Mouse (Mus musculus): ENCODE data around the gene Shb. TPM values are rescaled to one million over a fixed set of nuclear protein-coding genes. Genes with fewer than 3 reads are reported as not detected.
A peak's percentile ranks its signal among the peaks of the same experiment; 100 is the strongest.

The Shb gene
- total RNA-seq, 4 experiments from 2014 or later: 13.1 to 18.1 (median 14.1) TPM

DNA sequence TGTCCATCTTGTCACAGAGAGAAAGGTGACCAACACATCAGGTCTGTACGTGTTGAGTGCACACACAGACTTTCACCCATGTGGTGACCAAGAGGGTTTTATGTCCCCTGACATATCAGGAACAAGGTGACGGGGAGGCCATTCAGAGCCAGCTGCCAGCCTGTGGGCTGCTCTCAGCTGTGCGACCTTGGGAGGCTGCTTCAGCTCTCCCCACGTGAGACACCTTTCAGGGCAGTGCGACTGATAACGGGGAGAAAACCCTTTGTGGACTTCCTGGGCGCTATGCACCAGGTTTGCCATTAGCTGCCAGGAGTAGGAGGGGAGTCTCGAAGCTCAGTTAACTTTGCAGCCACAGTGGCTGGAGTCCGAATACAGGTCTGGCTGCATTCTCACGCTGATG is 109.6 kb downstream of the Shb start:
- no peak for DNase-seq (ENCODE audit: low spot score in 2 of 2)

DNA sequence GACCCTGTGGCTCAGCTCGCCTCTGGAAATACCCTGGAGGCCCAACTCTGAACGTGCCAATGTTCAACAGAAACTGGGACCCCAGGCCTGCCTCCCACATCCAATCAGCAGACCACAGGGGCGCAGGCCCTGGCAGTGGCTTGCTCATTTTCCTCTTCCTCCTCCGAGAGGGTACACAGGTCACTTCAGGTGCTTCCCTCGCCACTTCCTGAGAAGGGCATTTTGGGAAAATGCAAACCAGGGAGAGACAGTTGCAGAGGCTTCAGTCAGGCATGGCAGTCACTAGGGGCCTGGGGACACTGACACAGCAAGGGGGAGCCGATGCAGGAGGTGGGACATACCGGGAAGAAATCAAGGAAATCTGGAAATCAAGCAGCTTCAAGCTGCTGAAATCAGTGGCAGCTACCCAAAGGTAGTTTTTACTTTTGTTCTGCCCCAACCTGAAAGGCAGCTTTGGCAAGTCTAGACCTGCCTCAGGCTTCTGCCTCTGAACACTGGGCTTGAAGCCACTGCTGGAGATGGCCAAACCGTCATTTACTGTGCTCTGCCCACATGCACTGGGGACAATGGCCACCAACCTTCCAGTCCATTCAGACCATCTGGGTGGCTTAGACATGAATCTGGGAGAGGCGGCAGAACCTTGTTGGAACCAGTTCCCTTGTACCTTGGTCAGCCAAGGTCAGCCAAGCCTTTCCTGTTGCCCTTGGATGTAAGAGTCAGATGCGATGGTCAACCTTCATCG is 110.6 kb downstream of the Shb start:
- no peak for DNase-seq (ENCODE audit: low spot score in 2 of 2)

DNA sequence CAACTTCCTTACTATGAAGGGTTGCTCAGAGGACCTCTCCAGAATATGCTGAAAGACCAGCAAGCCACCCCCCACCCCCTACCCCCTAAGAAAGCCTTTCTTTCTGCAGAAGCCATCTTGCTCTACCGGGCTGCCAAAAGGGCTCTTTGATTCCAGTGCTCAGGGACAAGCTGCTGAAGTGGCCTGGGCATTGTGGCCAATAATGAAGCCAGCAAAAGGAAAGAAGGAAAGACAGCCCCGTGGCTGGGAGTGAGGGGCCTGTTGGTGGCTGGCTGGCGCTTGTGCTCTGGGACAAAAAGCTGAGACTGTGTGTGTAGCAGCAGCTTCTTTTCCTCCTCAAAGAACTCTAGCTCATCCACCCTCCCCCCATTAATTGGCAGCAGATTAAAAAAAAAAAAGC is 111.5 kb downstream of the Shb start:
- DNase-seq (ENCODE audit: low spot score in 2 of 2): no peak

DNA sequence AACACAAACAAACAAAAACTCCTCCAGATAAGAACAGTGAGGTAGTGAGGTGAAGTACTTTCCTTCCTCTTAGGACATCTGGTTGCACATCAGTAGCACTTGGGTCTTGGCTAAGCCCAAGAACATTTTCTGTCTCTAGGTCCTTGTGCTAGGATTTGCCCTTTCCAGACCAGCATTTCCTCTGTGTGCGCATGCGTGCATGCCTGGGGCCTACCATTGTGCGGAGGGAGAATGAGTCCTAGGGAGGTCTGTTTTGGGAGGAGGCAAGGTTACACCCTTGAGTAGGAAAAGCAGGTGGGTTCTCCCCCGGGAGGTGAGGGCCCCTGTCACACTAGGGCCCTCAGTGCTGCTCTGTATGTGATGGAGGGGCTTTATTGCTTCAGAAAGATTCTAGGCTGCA is 113.2 kb downstream of the Shb start:
- no peak for DNase-seq (ENCODE audit: low spot score in 2 of 2)

DNA sequence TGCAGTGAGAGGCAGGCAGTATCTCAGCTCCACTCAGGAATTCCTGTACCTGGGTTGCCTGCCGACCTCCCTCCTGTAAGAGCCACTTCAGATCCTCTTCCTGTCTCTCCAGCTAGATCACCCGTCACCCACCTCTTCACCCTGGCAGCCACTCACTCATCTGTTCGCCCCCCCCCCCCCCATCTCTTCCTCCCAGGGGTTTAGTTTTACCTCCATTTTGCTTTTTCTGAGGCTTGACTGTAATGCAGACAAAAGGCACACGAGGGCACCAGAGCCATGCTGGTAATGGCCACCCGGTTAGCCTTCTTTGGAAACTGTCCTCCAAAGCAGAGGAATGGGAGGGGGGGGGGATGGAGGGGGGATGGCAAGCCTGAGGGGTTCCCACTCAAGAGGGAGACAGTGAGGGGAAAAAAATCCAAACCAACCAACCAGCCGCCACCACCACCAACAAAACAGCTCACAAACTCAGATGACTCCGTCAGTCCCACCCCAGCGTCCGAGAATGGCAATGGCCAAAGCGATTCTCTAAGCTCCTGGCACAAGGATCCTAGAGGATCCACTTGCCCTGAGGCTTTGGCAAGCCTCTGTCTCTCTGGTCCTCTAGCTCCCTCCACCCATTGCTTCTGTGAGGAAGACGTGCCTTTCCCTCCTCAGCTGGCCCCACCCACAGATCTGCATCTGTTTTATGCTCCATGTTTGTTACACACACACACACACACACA is 113.9 kb downstream of the Shb start:
- DNase-seq (ENCODE audit: low spot score in 2 of 2): peak in 1 of 2 experiments; percentile 38

DNA sequence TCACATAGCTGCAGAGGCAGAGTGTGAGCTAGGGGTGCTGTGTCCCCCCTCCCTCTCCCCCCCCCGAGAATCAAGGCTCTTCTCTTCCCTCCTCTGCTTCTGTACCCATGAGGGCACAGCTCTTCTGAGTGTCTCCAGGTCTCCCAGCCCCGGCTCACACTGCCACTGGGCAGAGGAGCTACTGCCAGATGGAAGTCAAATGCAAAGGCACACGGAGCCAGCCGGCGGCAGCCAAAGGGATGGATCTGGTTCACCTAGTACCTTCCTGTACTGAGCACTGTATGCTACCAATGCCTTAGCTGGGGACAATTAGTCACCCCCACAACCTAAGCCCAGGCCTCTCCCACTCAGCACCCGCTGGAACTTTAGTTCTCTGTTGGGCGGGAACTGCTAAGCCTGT is 116.0 kb downstream of the Shb start:
- no peak for DNase-seq (ENCODE audit: low spot score in 2 of 2)

DNA sequence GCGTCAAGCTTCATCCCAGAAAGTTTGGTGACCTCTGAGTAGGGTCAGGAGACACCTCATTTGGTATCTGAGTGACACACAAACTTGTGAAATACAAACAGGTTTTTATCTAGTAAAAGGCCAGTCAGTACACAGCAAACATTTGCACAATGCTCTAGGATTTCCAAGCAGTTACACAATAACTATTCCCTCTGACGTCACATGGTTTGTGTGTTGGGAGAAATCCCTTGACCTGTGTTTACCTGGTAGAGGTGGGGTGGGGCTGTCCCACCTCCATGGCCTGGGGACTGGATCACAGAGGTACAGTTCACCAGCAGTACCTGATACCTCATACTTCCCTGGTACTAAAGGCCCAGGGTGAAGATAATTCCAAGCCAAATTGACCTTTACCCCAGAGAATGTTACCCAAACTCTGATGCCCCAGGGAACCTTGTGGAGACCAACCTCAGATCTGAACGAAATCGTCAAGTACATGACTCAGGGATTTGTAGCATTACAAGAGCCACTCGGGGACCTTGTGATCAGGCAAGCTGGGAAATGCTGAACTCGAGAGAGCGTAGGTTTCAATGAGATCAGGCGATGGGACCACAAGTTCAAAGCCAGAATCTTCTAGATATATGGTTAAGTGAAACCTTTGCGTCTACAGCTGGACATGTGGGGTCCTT is 118.5 kb downstream of the Shb start:
- no peak for DNase-seq (ENCODE audit: low spot score in 2 of 2)

DNA sequence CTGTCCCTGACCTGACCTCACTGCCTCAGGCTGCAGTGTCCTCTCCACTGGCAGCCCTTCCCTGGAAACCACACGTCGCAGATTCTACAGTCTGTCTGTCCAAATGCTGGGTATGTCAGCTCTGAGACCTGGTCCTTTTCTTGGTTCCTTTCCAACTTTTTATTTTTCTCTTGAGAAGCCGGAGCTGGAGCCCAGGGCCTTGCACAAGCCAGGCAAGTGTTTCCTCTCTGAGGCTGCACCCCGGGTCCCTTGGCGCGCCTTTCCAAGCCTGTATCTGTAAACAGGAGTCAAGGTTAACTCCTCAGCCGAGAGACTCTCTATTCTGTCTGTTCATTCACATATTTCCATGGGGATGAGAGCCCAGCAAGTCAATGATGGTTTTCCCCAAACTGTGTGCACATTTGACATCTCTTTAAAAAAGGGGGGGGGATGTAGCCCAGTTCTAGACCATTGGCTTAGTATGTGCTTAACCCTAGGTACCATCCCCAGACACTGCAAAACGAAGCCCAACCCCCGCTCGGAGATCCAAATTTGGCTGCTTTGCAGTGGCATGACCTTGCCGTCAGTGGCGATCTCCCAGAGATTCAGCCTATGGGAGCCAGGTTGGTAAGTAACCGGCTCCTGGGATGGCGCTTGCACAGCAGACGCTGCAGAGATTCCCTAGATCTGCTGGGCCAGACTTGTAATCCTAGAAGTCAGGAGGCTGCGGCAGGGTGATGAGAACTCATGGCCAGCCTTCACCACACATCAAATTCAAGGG is 119.7 kb downstream of the Shb start:
- DNase-seq (ENCODE audit: low spot score in 2 of 2): no peak

DNA sequence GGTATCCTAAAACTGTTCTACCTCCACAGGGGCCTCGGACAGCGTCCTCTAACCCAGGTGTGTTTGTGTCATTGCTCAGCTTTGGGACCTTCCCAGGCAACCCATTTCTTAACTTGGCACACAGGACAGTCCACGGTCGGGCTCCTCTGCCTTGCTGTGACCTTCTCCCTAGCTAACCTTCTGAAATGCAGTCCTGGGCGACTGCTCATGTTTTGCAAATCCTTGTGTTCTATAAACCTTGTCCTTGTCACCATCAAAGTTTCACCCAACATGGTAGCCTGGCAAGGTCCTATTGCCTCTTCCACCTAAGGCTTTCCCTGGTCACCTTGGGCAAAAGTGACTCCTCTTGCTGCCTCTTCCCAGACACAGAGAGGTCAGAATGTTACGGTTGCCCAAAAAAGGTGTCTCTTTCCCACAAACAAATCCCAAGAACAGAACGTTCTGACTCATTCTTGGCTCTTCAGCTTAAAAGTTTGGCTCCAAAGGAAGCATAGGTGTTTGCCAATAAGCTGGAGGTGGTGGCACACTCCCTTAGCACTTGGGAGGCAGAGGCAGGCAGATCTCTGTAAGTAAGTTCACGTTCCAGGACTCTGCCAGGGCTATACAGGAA is 121.0 kb downstream of the Shb start:
- no peak for DNase-seq (ENCODE audit: low spot score in 2 of 2)

DNA sequence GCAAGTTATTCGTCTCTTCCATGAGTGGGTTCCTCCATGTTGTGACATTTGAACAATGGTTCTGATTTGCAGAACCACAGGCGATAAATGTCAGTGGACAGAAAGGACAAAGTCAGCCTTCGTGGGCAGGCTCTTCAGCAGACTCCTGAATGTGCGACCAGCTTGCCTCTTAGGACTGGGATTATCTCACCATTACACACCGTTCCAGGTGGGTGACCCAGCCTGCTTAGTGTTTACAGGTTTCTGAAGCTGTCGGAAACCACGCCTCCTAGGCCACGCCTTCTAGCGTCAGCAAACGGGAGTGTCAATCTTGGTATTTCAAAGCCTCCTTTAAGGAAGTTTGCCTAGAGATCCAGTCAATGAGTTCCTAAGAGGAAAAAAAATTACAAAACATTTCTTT is 123.0 kb downstream of the Shb start:
- peak in 1 of 2 experiments; percentile 32 for DNase-seq (ENCODE audit: low spot score in 2 of 2)

DNA sequence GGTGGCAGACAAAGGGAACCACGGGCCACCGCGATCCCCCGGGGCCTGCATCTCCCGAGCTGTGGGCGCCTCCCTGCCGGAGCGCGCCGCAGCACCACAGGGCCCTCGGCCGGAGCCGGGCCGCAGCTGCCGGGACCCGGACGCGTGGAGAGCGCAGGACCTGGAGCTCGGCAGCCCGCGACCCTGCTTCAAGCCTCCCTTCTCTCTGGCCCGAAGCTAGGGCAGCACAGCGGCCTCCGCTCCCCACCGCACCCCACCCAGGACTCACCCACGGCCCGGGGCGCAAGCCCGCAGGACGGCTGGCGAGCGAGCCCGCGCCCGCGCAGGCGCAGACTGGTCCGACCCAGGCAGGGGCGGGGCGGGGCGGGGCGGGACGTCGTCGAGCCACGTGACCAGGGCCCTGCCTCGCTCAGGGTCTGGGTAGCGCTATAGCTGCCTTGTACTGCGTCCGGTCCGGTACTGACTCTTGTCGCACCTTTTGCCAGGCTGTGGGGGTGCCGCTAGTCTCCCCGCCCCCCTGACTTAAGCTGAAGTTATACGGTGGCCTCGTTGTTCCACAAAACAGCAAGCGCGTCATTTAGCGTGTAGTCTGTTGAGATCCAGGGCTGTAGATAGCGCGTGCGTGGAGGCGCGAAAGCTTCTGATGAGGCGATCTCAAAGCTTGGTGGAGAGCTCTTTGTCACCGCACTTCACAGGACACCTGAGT is 123.7 kb downstream of the Shb start, which contains the start of gene Slc25a51:
Gene Slc25a51, minus strand, starts transcription at position 340 of the 706 bp plus-strand sequence.
- peak; percentile 84 to 87 for DNase-seq (ENCODE audit: low spot score in 2 of 2)

DNA sequence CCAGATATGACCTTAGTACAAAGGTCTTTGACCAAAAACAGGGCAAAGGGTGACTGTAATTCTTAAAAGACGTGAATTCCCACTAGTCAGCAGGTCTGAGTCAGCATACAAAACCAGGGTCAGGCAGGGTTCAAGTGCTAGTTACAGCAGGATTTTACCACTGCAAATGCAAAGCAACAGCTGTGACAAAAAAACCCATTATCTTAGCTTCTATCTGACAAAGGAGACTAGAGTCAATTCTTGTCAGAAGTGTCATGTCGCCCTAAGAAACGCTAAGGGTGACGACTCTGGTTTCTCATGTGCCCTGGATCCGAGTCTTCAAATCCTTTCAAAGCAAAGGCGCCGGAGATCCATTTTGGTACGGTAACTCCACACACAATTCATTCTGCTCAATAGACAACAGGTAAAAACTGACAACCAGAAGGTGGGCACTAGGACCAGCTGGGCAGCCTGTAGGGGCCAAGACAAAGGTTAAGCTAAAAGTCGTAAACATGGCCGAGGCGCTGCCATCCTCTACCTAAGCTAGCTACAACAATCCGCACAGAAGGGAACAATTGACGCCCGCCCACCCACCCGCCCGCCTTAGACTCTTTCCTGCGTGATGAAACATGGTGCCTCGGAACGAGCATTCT is 124.5 kb downstream of the Shb start:
- DNase-seq (ENCODE audit: low spot score in 2 of 2): no peak

DNA sequence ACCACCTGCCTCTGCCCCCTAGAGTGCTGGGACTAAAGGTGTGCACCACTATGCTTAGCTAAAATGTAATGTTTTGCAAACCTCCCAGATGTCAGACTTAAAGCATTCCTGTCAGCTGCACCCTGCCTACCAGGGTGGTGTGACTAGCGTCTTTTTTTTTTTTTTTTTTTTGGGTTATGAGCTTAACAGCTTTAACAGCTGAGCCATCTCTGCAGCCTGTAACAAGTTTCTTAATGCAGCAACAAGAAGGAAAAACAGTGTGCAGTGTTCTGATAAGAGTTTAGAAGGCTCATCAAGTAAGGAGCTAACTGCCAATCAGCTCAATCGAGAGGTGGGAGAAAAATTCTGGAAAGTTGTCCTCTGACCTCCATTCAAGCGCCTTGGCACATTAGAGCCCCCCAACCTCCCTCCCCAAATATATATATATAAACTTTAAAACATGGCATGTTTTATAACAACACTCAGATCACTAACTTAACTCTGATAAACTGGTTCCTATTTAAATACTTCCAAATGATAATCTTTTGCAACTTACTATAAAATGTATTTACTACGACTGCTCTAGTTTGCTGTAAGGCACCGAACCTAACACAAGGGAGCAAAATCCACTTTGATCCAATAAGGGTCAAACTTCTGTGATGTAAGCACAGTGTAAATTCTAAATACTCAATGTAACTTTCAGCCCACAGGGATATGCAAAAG is 125.1 kb downstream of the Shb start:
- DNase-seq (ENCODE audit: low spot score in 2 of 2): no peak

DNA sequence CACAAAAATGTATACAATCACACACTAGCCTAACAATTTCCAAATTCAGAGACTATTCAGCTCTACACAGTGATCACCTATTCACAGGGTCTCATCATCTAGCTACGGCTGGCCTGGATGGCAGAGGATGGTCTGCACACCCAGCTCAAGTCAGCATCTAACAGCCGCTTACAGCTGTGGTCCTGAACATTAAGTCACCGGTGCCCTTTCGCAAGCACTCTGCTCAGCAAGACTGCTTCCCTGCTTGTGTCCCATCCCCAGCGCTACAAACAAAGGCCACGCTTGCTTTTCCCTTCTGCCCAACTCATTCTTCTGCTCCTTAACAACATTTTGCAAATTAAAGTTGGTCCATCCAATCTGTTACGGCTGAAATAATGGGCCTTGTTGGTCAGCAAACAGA is 125.9 kb downstream of the Shb start:
- no peak for DNase-seq (ENCODE audit: low spot score in 2 of 2)

DNA sequence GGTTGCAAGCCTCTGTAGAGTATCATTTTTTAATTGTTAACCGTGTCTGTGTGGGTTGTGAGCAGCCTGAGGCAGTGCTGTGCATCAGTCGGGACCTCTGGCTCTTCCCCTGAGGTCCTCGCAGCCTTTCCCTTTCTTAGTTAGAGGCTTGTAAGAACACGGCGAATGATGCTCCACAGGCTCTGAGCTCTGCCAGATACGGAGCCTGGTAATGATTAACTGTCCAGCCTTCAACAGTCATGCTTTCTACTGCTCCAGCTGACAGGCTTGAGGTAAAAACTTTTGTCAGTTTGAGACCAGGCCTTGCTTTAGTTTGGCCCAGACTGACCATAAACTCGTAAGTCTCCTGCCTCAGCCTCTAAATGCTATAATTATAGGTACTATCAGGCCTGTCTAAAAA is 127.0 kb downstream of the Shb start:
- DNase-seq (ENCODE audit: low spot score in 2 of 2): no peak

DNA sequence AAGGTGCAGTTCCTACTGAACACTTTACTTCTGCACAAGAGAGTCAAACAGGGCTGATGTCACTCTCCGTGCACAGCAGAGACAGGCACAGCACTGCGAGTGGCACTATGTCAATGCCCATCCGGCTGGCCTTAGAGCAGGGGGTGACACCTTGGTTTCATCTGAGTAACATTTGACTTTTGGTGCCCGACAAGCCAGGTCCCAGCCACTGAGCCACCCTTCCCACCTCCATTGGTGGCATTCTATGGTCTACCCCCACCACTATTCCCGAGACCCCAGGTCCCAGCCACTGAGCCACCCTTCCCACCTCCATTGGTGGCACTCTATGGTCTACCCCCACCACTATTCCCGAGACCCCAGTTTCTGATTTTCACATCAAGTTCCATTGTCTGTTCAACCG is 128.2 kb downstream of the Shb start:
- DNase-seq (ENCODE audit: low spot score in 2 of 2): no peak

DNA sequence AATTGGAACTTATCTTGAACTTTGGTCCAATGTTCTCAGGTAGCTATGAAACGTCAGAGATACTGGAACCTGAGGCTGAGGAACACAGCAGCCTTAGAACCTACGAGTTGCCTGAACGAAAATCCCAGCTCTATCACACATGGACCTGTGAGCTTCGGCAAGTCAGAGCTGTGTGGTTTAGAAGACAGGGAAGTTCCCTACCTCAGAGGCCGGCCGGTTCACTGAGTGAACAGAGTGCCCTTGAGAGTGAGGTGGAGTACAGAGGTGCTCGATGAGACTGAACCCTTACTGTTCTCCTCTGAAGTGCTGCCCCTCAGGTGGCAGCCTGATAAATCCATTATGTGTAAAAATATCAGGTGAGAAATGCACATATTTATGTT is 128.8 kb downstream of the Shb start:
- no peak for DNase-seq (ENCODE audit: low spot score in 2 of 2)

DNA sequence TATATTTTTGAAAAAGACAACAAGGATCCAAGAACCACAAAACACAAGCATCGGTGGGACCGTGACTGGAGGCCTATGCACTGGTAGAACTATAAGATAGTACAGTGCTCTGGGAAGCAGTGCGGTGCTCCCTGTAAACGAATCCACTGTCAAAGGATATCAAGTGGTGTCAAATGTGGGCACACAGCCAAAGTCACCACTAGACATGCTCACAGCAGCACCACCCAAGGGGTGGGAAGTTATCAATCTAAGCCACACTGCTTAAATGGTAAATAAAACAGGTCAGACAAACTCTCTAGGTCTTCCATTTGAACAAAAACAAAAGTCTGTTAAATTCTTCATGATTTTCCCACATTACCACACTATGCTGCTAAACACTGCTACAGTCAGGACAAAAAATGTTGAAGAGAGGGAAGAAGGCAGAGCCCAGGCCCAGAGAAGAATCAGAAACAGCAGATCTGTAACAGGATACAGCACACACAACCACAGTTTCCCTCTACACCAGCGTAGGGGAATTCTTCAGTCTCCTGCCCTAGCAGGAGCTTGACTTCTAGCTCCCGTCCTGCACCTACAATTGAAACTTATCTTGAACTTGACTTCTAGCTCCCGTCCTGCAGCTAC is 129.3 kb downstream of the Shb start:
- no peak for DNase-seq (ENCODE audit: low spot score in 2 of 2)

DNA sequence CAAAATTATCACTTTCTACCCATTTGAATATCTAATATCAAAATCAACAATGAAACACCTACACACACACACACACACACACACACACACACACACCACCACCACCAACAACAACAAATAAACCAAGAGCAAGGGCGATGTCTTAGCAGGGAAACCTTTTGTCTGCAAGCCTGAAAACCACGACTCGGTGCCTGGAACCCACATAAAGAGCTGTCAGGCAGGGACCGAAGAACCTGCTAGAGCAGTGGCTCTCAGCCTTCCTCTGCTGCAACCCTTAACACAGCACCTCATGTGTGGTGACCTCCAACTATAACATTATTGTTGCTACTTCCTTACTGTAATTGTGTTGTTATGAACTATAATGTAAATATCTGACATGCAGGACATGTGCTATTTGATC is 130.0 kb downstream of the Shb start:
- DNase-seq (ENCODE audit: low spot score in 2 of 2): no peak
